Mouse (Mus musculus) left cerebral cortex, postnatal 14 days (tissue): ENCODE data around the gene Gpr39. TPM values are rescaled to one million over a fixed set of nuclear protein-coding genes. Genes with fewer than 3 reads are reported as not detected.
"Not testable (repeated sequence)": the region's sequence is repeated elsewhere in the genome, so short reads cannot be mapped to it uniquely, and the experiment has no call there.

Source experiments
- DNase-seq, 2 experiments: peaks; one replicate each; pipeline ENCODE4 v3.0.0; 2021 to 2022; ENCODE audit warnings: low spot score in 2 of 2, mixed read lengths in 1 of 2
- intact Hi-C: fragments of 180-260 bp; cut with DNase I; formaldehyde crosslinking; loops from one replicate; pipeline ENCODE4 v1.15.1; 2025
- long read RNA-seq, 2 experiments: library from polyadenylated mRNA; stranded (forward); transcript quantifications; one replicate each; pipeline ENCODE4 v2.0.0; 2021
- total RNA-seq, 2 experiments: library from RNA; stranded (reverse); gene quantifications; 2 replicates each; pipeline ENCODE4 v1.2.3; 2021

Gpr39 gene
- total RNA-seq, result under 1 TPM; 0.53 to 0.59 TPM
- long read RNA-seq, experiment 1, result 0 reads
- long read RNA-seq, experiment 2, result 0 reads

GRCm38 (mm10) chr1:125676790-125677273 is at the start of gene Gpr39:
Gene Gpr39 (plus strand): TSS chr1:125676995.
- intact Hi-C loops, result no loop called here
- DNase-seq, result no peak

GRCm38 (mm10) chr1:125639501-125640253 is 37.1 kb upstream of the Gpr39 start:
- intact Hi-C loops, result no loop called here
- DNase-seq, result peak in 1 of 2 experiments; percentile 7

- DNase-seq, result no peak
Observed at GRCm38 (mm10) chr1:125643643-125644042, 33.2 kb upstream of the Gpr39 start.

GRCm38 (mm10) chr1:125646816-125647215 is 30.0 kb upstream of the Gpr39 start:
- intact Hi-C loops, DNase-seq: not testable (repeated sequence)

More at GRCm38 (mm10) chr1:125643643-125644042, 33.2 kb upstream of the Gpr39 start:
- intact Hi-C loops, result no loop called here

GRCm38 (mm10) chr1:125648011-125648410 is 28.8 kb upstream of the Gpr39 start:
- DNase-seq, result no peak
- intact Hi-C loops, result no loop called here

- intact Hi-C loops, result no loop called here
- DNase-seq, result no peak
Observed at GRCm38 (mm10) chr1:125649056-125649455, 27.7 kb upstream of the Gpr39 start.

- intact Hi-C loops, result no loop called here
- no peak for DNase-seq
Observed at GRCm38 (mm10) chr1:125652836-125653594, 23.8 kb upstream of the Gpr39 start.

GRCm38 (mm10) chr1:125657416-125657815 is 19.4 kb upstream of the Gpr39 start:
- intact Hi-C loops, result no loop called here
- no peak for DNase-seq

- intact Hi-C loops, result no loop called here
- DNase-seq, result no peak
Observed at GRCm38 (mm10) chr1:125660151-125660550, 16.6 kb upstream of the Gpr39 start.

- intact Hi-C loops, result no loop called here
- DNase-seq, result no peak
Observed at GRCm38 (mm10) chr1:125660901-125661300, 15.9 kb upstream of the Gpr39 start.

- intact Hi-C loops, result no loop called here
- DNase-seq, result no peak
Observed at GRCm38 (mm10) chr1:125662058-125662457, 14.7 kb upstream of the Gpr39 start.

GRCm38 (mm10) chr1:125662660-125663059 is 14.1 kb upstream of the Gpr39 start:
- intact Hi-C loops, result no loop called here

GRCm38 (mm10) chr1:125663104-125663503 is 13.7 kb upstream of the Gpr39 start:
- intact Hi-C loops, result no loop called here
- DNase-seq, result no peak

More at GRCm38 (mm10) chr1:125662660-125663059, 14.1 kb upstream of the Gpr39 start:
- no peak for DNase-seq

- DNase-seq, result no peak
- intact Hi-C loops, result no loop called here
Observed at GRCm38 (mm10) chr1:125665127-125665637, 11.6 kb upstream of the Gpr39 start.

- DNase-seq, result no peak
- intact Hi-C loops, result no loop called here
Observed at GRCm38 (mm10) chr1:125669035-125669434, 7.8 kb upstream of the Gpr39 start.

- DNase-seq, result no peak
- intact Hi-C loops, result no loop called here
Observed at GRCm38 (mm10) chr1:125675186-125675585, 1.6 kb upstream of the Gpr39 start.

GRCm38 (mm10) chr1:125677286-125677685 is 491 bp downstream of the Gpr39 start:
- DNase-seq, result no peak
- intact Hi-C loops, result no loop called here

- intact Hi-C loops, result no loop called here
- DNase-seq, result no peak
Observed at GRCm38 (mm10) chr1:125679522-125680077, 2.8 kb downstream of the Gpr39 start.

- no peak for DNase-seq
- intact Hi-C loops, result no loop called here
Observed at GRCm38 (mm10) chr1:125684423-125684822, 7.6 kb downstream of the Gpr39 start.

GRCm38 (mm10) chr1:125685304-125685703 is 8.5 kb downstream of the Gpr39 start:
- DNase-seq, result no peak
- intact Hi-C loops, result no loop called here
